Mouse (Mus musculus) kidney, embryonic 16.5 days (tissue): ENCODE measurements around the gene Gm10642. TPM values are rescaled to one million over a fixed set of nuclear protein-coding genes. Genes with fewer than 3 reads are reported as not detected.
A peak's percentile ranks its signal among the peaks of the same experiment; 100 is the strongest.

ENCODE experiments used
- ATAC-seq: fragments of 200-750 bp; cut with Nextera tagmentation; 2 replicates; pipeline ENCODE4 v1.8.0; 2017; ENCODE audit warnings: moderate TSS enrichment; ENCODE audit not compliant: low FRiP score, low TSS enrichment
- H3K27ac ChIP-seq: fragments of 300-500 bp; sonication (generic); 2 replicates; pipeline ENCODE4 v1.5.1; 2014; ENCODE audit warnings: low read length
- H3K27me3 ChIP-seq: fragments of 300-500 bp; sonication (generic); 2 replicates; pipeline ENCODE4 v1.6.1; 2014; ENCODE audit warnings: low read length, control low read depth, mixed read lengths; ENCODE audit not compliant: insufficient read depth
- H3K36me3 ChIP-seq: fragments of 300-500 bp; sonication (generic); 2 replicates; pipeline ENCODE4 v1.6.1; 2014; ENCODE audit warnings: low read length, control low read depth, mixed read lengths; ENCODE audit not compliant: insufficient read depth
- H3K4me1 ChIP-seq: fragments of 300-500 bp; sonication (generic); 2 replicates; pipeline ENCODE4 v1.6.1; 2014; ENCODE audit warnings: low read length, control low read depth, mixed read lengths; ENCODE audit not compliant: insufficient read depth
- H3K4me2 ChIP-seq: fragments of 300-500 bp; sonication (generic); replicated peaks from 2 replicates; pipeline ENCODE4 v1.6.1; 2014; ENCODE audit warnings: low read depth, low read length
- H3K4me3 ChIP-seq: fragments of 300-500 bp; sonication (generic); 2 replicates; pipeline ENCODE4 v1.5.1; 2014; ENCODE audit warnings: mild to moderate bottlenecking, low read length
- H3K9ac ChIP-seq: fragments of 300-500 bp; sonication (generic); replicated peaks from 2 replicates; pipeline ENCODE4 v1.6.1; 2014; ENCODE audit warnings: low read length
- H3K9me3 ChIP-seq: fragments of 300-500 bp; sonication (generic); 2 replicates; pipeline ENCODE4 v1.6.1; 2016; ENCODE audit warnings: low read length, control low read depth
- WGBS: fragments of 180-500 bp; shearing (Covaris S2); extraction: QIAGEN DNeasy Blood & Tissue Kit; methylation state at CpG from one replicate; pipeline ENCODE4 v1.1.7; 2014; 5-methylcytosine and 5-hydroxymethylcytosine counted together
- polyA plus RNA-seq: library from polyadenylated mRNA; unstranded; fragments of >200 nt; fragmentation: Nextera tagmentation; extraction: Ambion mirVana; gene quantifications from 2 replicates; pipeline ENCODE4 v1.2.1, GENCODE M21; 2015

Gm10642 gene
- polyA plus RNA-seq, 1 experiment from 2014 or later = 0.17 TPM

DNA sequence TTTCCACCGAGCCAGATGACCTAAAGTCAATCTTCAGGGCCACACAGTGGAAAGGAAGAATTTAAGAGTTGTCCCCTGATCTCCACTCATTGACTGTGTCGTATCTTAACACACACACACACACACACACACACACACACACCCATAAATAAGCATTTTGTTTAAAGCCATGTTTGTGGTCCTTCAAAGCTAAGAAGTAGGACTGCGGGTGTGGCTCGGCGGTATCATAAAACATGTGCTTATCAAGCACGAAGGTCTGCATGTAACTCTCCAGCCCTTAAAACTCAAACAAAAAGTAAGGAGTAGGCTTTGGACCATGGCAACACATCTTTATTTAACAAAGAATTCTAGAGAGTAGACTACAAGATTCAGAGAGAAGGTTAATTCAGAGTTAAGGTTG lies 14.3 kb downstream of the Gm10642 start:
- Histone ChIP-seq H3K27ac (no peak overlapping the region), H3K9ac (no peak overlapping the region), H3K27me3 (no peaks in the 10 kb centered on the region), H3K9me3 (no peaks in the 10 kb centered on the region; the same call in 1 of the 2 replicates), H3K4me2 (no peak overlapping the region), H3K4me1 (no peaks in the 10 kb centered on the region), H3K36me3 (no peaks in the 10 kb centered on the region), H3K4me3 (no peak overlapping the region)
- no peak for ATAC-seq
- 81% methylated on average over 6 of the region's 6 CpGs for WGBS

GRCm38 (mm10) chr9:70671278-70671677 lies 15.2 kb downstream of the Gm10642 start:
- Histone ChIP-seq H3K4me2 (no peak overlapping the region), H3K9me3 (no peaks in the 10 kb centered on the region; the same call in 1 of the 2 replicates), H3K36me3 (no peaks in the 10 kb centered on the region), H3K4me3 (no peak overlapping the region), H3K27me3 (no peaks in the 10 kb centered on the region), H3K4me1 (no peaks in the 10 kb centered on the region), H3K27ac (no peak overlapping the region), H3K9ac (no peak overlapping the region)
- WGBS = 69% methylated on average over 6 of the region's 6 CpGs
- ATAC-seq = no peak

- no peak for ATAC-seq
- no peak overlapping the region for H3K27ac ChIP-seq
- 43% methylated on average over 10 of the region's 10 CpGs for WGBS
Observed at GRCm38 (mm10) chr9:70671772-70672579, 15.9 kb downstream of the Gm10642 start.

DNA sequence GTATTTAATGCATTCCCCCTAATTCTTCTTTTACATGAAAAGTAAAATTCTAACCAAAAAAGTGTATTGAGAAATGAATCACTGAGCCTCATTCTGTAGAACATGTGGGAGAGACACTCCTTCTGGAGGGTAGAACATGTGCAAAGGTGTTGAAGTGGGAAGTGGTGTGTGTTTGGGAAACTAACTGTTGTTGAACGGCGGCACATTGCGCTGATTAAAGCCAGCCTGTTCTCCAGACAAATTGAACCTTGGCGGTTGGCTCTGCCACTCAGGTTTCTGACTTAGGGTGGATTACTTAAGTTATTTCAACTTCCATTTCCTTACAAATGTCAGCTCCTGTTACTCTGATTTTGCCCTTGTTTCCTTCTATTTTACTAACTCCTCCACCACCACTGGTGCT lies 17.6 kb downstream of the Gm10642 start:
- WGBS = 85% methylated on average over 4 of the region's 4 CpGs
- ATAC-seq = no peak
- Histone ChIP-seq H3K36me3 (no peaks in the 10 kb centered on the region), H3K4me3 (no peak overlapping the region), H3K9ac (no peak overlapping the region), H3K4me1 (no peaks in the 10 kb centered on the region), H3K4me2 (no peak overlapping the region), H3K27me3 (no peaks in the 10 kb centered on the region), H3K27ac (no peak overlapping the region), H3K9me3 (no peaks in the 10 kb centered on the region)

More at GRCm38 (mm10) chr9:70671772-70672579, 15.9 kb downstream of the Gm10642 start:
- Histone ChIP-seq H3K27me3 (no peaks in the 10 kb centered on the region), H3K4me3 (no peak overlapping the region), H3K4me2 (no peak overlapping the region), H3K9ac (no peak overlapping the region), H3K36me3 (no peaks in the 10 kb centered on the region), H3K9me3 (no peaks in the 10 kb centered on the region; the same call in 1 of the 2 replicates), H3K4me1 (no peaks in the 10 kb centered on the region)

DNA sequence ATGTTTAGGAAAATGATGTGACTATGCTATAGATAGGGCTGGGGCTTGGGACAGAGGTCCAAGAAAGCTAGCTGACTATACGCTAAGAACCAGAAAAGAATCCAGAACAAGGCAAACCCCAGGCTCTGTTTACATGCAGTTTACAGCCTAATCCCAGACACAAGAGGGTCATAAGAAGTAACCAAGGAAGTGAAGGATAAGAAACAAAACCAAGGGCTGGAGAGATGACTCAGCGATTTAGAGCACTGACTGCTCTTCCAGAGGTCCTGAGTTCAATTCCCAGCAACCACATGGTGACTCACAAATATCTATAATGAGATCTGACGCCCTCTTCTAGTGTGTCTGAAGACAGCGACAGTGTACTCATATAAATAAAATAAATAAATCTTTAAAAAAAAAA lies 19.1 kb downstream of the Gm10642 start:
- no peak for ATAC-seq
- H3K27me3 ChIP-seq = no peaks in the 10 kb centered on the region
- no peak overlapping the region for H3K27ac ChIP-seq
- H3K4me2 ChIP-seq = no peak overlapping the region
- no peaks in the 10 kb centered on the region for H3K9me3 ChIP-seq
- 75% methylated on average over 4 of the region's 4 CpGs for WGBS
- 0 out of 2 replicates have a peak, but pooled peaks cover 1% of the 10 kb centered on the region for H3K4me1 ChIP-seq
- H3K9ac ChIP-seq = no peak overlapping the region
- no peaks in the 10 kb centered on the region for H3K36me3 ChIP-seq
- H3K4me3 ChIP-seq = no peak overlapping the region

- Histone ChIP-seq H3K4me1 (peaks cover 7% of the 10 kb centered on the region), H3K27me3 (no peaks in the 10 kb centered on the region), H3K27ac (no peak overlapping the region), H3K4me2 (no peak overlapping the region), H3K4me3 (no peak overlapping the region), H3K9ac (no peak overlapping the region), H3K36me3 (no peaks in the 10 kb centered on the region), H3K9me3 (no peaks in the 10 kb centered on the region)
- no peak for ATAC-seq
- 93% methylated on average over 5 of the region's 5 CpGs for WGBS
Observed at GRCm38 (mm10) chr9:70675961-70676360, 19.9 kb downstream of the Gm10642 start.

- no peaks in the 10 kb centered on the region for H3K27me3 ChIP-seq
- H3K4me2 ChIP-seq = peak within 1 kb of the TSS; percentile 84
- H3K4me3 ChIP-seq = peak within 1 kb of the TSS; percentile 95
- H3K9ac ChIP-seq = peak within 1 kb of the TSS; percentile 99
- peak; percentile 99 for ATAC-seq
- peaks cover 18% of the 10 kb centered on the region for H3K4me1 ChIP-seq
- 1% methylated on average over 42 of the region's 48 CpGs for WGBS
- no peaks in the 10 kb centered on the region for H3K9me3 ChIP-seq
- no peaks in the 10 kb centered on the region for H3K36me3 ChIP-seq
- H3K27ac ChIP-seq = peak within 1 kb of the TSS; percentile 97
Observed at GRCm38 (mm10) chr9:70678682-70679131, 22.7 kb downstream of the Gm10642 start, which contains the start of gene Adam10. Adam10 (plus strand) TSS chr9:70678997.

- H3K4me2 ChIP-seq = peak overlapping the region; percentile 84
- peak overlapping the region; percentile 99 for H3K9ac ChIP-seq
- H3K4me1 ChIP-seq = peaks cover 18% of the 10 kb centered on the region
- H3K36me3 ChIP-seq = no peaks in the 10 kb centered on the region
- under 1% methylated on average over 79 of the region's 103 CpGs for WGBS
- H3K9me3 ChIP-seq = no peaks in the 10 kb centered on the region
- H3K4me3 ChIP-seq = peak overlapping the region; percentile 95
- ATAC-seq = peak; percentile 69
- H3K27ac ChIP-seq = peak overlapping the region; percentile 97
- H3K27me3 ChIP-seq = no peaks in the 10 kb centered on the region
Observed at GRCm38 (mm10) chr9:70679132-70680091, 23.4 kb downstream of the Gm10642 start.

DNA sequence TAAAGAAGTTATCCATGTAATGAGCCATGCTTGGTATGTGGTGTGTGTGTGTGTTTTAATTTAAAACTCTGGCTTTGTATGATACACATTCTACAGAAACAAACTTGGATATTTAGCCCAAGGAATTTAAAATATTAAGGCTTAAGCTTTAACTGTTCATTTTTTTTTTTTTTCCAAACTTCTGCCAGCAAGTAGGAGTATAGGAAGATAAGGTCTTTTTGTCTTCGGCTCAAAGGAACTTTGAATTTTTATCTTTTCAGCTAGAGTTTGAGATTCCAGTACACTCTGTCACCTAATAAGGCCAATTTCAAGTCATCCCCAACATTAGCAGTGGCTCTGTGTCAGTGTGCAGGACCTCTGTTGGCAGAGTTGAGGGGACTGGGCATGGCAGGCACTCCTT lies 26.2 kb downstream of the Gm10642 start:
- Histone ChIP-seq H3K9me3 (no peaks in the 10 kb centered on the region), H3K4me2 (no peak overlapping the region), H3K27me3 (no peaks in the 10 kb centered on the region), H3K4me3 (no peak overlapping the region), H3K36me3 (no peaks in the 10 kb centered on the region), H3K27ac (no peak overlapping the region), H3K4me1 (peaks cover 18% of the 10 kb centered on the region), H3K9ac (no peak overlapping the region; the same call in 1 of the 2 replicates)
- no peak for ATAC-seq
- WGBS = 48% methylated on average over 1 of the region's 1 CpGs
